Comparison of ENCODE assay signal across 21 mouse cellular contexts in genomic region chr10:8589106-8589505, GRCm38 (mm10).
A peak's percentile ranks its signal among the peaks of the same experiment; 100 is the strongest.
DNase-seq lines count a peak whose midpoint lies in the region; TF ChIP-seq lines count a peak whose summit lies in the region.
"Had no signal": no experiment of that assay in that cellular context is flagged by ENCODE, and none has a peak within 500 bp of the region (broad histone marks: within the 10 kb centered on the region; RNA-seq: fewer than 3 reads in every experiment).

No protein-coding gene starts in this region.

- H3K27me3 ChIP-seq in midbrain, embryonic 10.5 days (ENCODE audit: low read depth, poor library complexity, severe bottlenecking) = no peaks in the 10 kb centered on the region
- H3K27me3 ChIP-seq: embryonic facial prominence, embryonic 13.5 days; hindbrain, embryonic 12.5 days; liver, embryonic 13.5 days had no signal

- peak overlapping the region; percentile 77; the same call in 1 of the 2 replicates for H3K27ac ChIP-seq in layer of hippocampus, adult 2 months
- no peak overlapping the region for H3K27ac ChIP-seq in midbrain, embryonic 10.5 days (replicated peaks)
- H3K27ac ChIP-seq: embryonic facial prominence, embryonic 13.5 days; forebrain, embryonic 10.5 days; gastrocnemius, adult 2 months; hindbrain, embryonic 12.5 days; liver, embryonic 13.5 days had no signal

- no peaks in the 10 kb centered on the region for H3K4me1 ChIP-seq in midbrain, embryonic 10.5 days
- H3K4me1 ChIP-seq: embryonic facial prominence, embryonic 13.5 days; forebrain, embryonic 10.5 days; hindbrain, embryonic 12.5 days; liver, embryonic 13.5 days had no signal

- no peaks in the 10 kb centered on the region for H3K9me3 ChIP-seq in midbrain, embryonic 10.5 days (replicated peaks)
- H3K9me3 ChIP-seq: embryonic facial prominence, embryonic 13.5 days; forebrain, embryonic 10.5 days; hindbrain, embryonic 12.5 days had no signal

- no peak overlapping the region for H3K4me3 ChIP-seq in layer of hippocampus, adult 2 months
- H3K4me3 ChIP-seq in midbrain, embryonic 10.5 days = no peak overlapping the region
- H3K4me3 ChIP-seq: embryonic facial prominence, embryonic 13.5 days; forebrain, embryonic 10.5 days; gastrocnemius, adult 2 months; hindbrain, embryonic 12.5 days; liver, embryonic 13.5 days had no signal

- intact Hi-C loops in left cerebral cortex, postnatal 25 days (cut with DNase I) = no loop called here

- WGBS in midbrain, embryonic 10.5 days = 89% methylated on average over 1 of the region's 1 CpGs

- no peaks in the 10 kb centered on the region for H3K36me3 ChIP-seq in midbrain, embryonic 10.5 days
- H3K36me3 ChIP-seq: embryonic facial prominence, embryonic 13.5 days; forebrain, embryonic 10.5 days; hindbrain, embryonic 12.5 days; liver, embryonic 13.5 days had no signal

- no peak for TF ChIP-seq CTCF in layer of hippocampus, adult 2 months (conservative IDR thresholded peaks at IDR 0.05)

- DNase-seq in layer of hippocampus, adult 2 months (ENCODE audit: low spot score in 2 of 2) = no peak
- DNase-seq in layer of hippocampus, adult 18-20 months (ENCODE audit: low spot score in 2 of 2) = no peak
- peak; percentile 26 for DNase-seq in retina, postnatal 1 day
- DNase-seq in retina, embryonic 14.5 days (ENCODE audit: low spot score) = no peak
- peak; percentile 5 for DNase-seq in ZHBTc4 (ENCODE audit: low read depth, low spot score)
- no peak for DNase-seq in left cerebral cortex, postnatal 25 days (ENCODE audit: low spot score in 2 of 2)
- DNase-seq in midbrain, embryonic 10.5 days (ENCODE audit: low spot score) = no peak
- DNase-seq: adrenal gland, adult 2 months; cerebellum, adult 11-12 months; gastrocnemius, adult 2 months; kidney, adult 18-20 months; kidney, postnatal 10 days; liver, embryonic 13.5 days; lung, adult 2 months; lung, postnatal 36 days; right cerebral cortex, adult 18-20 months; right cerebral cortex, postnatal 4 days; thymus, postnatal 14 days had no signal

Comparison
In these comparisons a context has a peak if more than half of its experiments do, and no peak if none do; other contexts are left out.
1. DNase-seq: peak in retina, postnatal 1 day (single experiment) and ZHBTc4 (single experiment); none in layer of hippocampus, adult 2 months (0 of 2), layer of hippocampus, adult 18-20 months (0 of 2), retina, embryonic 14.5 days (single experiment), left cerebral cortex, postnatal 25 days (0 of 2) and midbrain, embryonic 10.5 days (single experiment).